Mouse (Mus musculus): ENCODE measurements at regions not wholly inside any gene's neighbourhood (a gene's known extent, or its start where the extent isn't known, plus 50 kb on each side); places are given as distances from the start of the nearest gene placed in this dataset.

- DNase-seq: no peak
Observed at GRCm38 (mm10) chr9:5728843-5729242, 383.6 kb downstream of the Casp12 start.

- DNase-seq: no peak
Observed at GRCm38 (mm10) chr9:5752686-5753301, 407.6 kb downstream of the Casp12 start.

DNA sequence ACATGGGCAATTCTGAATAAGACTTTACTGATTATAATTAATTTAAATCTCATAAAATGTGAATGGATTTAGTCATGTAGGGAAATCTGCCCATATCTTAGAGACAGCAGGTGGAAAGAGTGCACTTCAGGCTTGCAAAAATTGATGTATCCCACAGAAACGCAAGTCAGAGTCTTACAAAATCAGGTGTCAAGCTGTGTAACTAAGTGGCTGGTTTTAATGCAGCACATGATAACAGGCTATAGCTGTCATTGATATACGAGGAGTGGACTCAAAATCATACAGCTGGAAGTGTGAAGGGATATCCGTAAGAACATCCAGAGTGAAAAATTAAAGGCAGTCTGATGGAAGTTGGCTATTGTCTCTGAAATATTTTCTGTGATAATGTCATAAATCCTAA lies 408.6 kb downstream of the Casp12 start:
- no peak for DNase-seq

DNA sequence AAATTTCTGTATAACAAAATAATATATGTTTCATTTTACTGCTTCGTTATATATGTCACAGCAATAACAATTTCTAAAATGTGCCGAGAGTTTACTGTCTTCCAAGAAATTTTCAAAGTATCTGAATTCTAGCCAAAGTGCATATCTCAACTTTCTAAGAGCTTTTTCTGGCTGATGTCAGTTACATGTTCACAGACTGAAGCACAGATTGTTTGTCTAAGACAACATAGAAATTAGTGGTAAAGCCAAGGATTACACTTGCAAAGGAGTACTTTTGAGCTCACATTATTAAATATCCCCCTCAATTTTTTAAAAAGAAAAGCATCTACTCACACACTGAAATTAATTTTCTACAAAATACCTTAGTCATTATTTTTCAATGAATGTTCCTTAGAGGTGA lies 407.2 kb upstream of the Pdgfd start:
- DNase-seq: no peak

- DNase-seq: no peak
Observed at GRCm38 (mm10) chr9:5769927-5770326, 398.5 kb upstream of the Pdgfd start.

GRCm38 (mm10) chr9:5771158-5771557 lies 397.2 kb upstream of the Pdgfd start:
- no peak for DNase-seq

All from cerebellum, adult 18-20 months (tissue).